8 mouse cellular contexts compared by ENCODE assay signal in genomic region chr8:116927880-116928279, GRCm38 (mm10). TPM values are rescaled to one million over a fixed set of nuclear protein-coding genes. Genes with fewer than 3 reads are reported as not detected.
DNase-seq lines count a peak whose midpoint lies in the region; ATAC-seq and TF ChIP-seq lines count a peak whose summit lies in the region.

No protein-coding gene starts in this region.

- no peaks in the 10 kb centered on the region for H3K27me3 ChIP-seq in kidney, adult 2 months (replicated peaks; ENCODE audit: control insufficient read depth, insufficient read depth, low read length)
- no peaks in the 10 kb centered on the region for H3K27me3 ChIP-seq in kidney, embryonic 15.5 days
- no peaks in the 10 kb centered on the region for H3K27me3 ChIP-seq in embryonic facial prominence, embryonic 11.5 days (ENCODE audit: control insufficient read depth, insufficient read depth, low read length)
- no peaks in the 10 kb centered on the region for H3K27me3 ChIP-seq in lung, embryonic 14.5 days (ENCODE audit: insufficient read depth, low read length)
- H3K27me3 ChIP-seq in heart, embryonic 11.5 days (ENCODE audit: control insufficient read depth, insufficient read depth, low read length): no peaks in the 10 kb centered on the region

- H3K27ac ChIP-seq in kidney, adult 2 months (ENCODE audit: insufficient read depth, low read depth, low read length): no peak overlapping the region
- no peak overlapping the region for H3K27ac ChIP-seq in kidney, embryonic 15.5 days
- no peak overlapping the region for H3K27ac ChIP-seq in embryonic facial prominence, embryonic 11.5 days (replicated peaks; ENCODE audit: low read depth, low read length)
- H3K27ac ChIP-seq in lung, embryonic 14.5 days (ENCODE audit: low read depth): no peak overlapping the region
- no peak overlapping the region for H3K27ac ChIP-seq in heart, embryonic 11.5 days (ENCODE audit: low read depth, low read length)

- H3K4me2 ChIP-seq in kidney, embryonic 15.5 days: no peak overlapping the region
- H3K4me2 ChIP-seq in embryonic facial prominence, embryonic 11.5 days (ENCODE audit: low read depth, low read length): no peak overlapping the region
- no peak overlapping the region for H3K4me2 ChIP-seq in lung, embryonic 14.5 days
- no peak overlapping the region for H3K4me2 ChIP-seq in heart, embryonic 11.5 days

- H3K9ac ChIP-seq in kidney, embryonic 15.5 days: no peak overlapping the region
- H3K9ac ChIP-seq in embryonic facial prominence, embryonic 11.5 days (replicated peaks; ENCODE audit: low read length): no peak overlapping the region
- no peak overlapping the region for H3K9ac ChIP-seq in lung, embryonic 14.5 days
- H3K9ac ChIP-seq in heart, embryonic 11.5 days (ENCODE audit: low read depth, low read length): no peak overlapping the region

- peak; percentile 63 for TF ChIP-seq CTCF in kidney, adult 2 months (conservative IDR thresholded peaks at IDR 0.05; ENCODE audit: insufficient read depth, insufficient read length, low read depth, low read length)
- TF ChIP-seq CTCF in lung, embryonic 14.5 days (IDR thresholded peaks at IDR 0.05; ENCODE audit: low read depth): peak; percentile 70

- H3K9me3 ChIP-seq in kidney, embryonic 15.5 days (replicated peaks): no peaks in the 10 kb centered on the region
- no peaks in the 10 kb centered on the region for H3K9me3 ChIP-seq in embryonic facial prominence, embryonic 11.5 days (replicated peaks; ENCODE audit: control insufficient read depth, low read length)
- H3K9me3 ChIP-seq in lung, embryonic 14.5 days (ENCODE audit: low read depth, low read length): no peaks in the 10 kb centered on the region
- H3K9me3 ChIP-seq in heart, embryonic 11.5 days (replicated peaks; ENCODE audit: control insufficient read depth, low read length): no peaks in the 10 kb centered on the region

- H3K4me1 ChIP-seq in kidney, adult 2 months (ENCODE audit: control insufficient read depth, insufficient read depth, low read length): no peaks in the 10 kb centered on the region
- H3K4me1 ChIP-seq in kidney, embryonic 15.5 days: no peaks in the 10 kb centered on the region
- no peaks in the 10 kb centered on the region for H3K4me1 ChIP-seq in embryonic facial prominence, embryonic 11.5 days (ENCODE audit: control insufficient read depth, insufficient read depth, low read length)
- no peaks in the 10 kb centered on the region for H3K4me1 ChIP-seq in lung, embryonic 14.5 days (ENCODE audit: insufficient read depth)
- no peaks in the 10 kb centered on the region for H3K4me1 ChIP-seq in heart, embryonic 11.5 days (ENCODE audit: control insufficient read depth, insufficient read depth, low read length)

- DNase-seq in kidney, adult 2 months: peak; percentile 38
- DNase-seq in MN1 (ENCODE audit: low spot score): peak; percentile 46
- DNase-seq in embryonic facial prominence, embryonic 11.5 days (ENCODE audit: low spot score): peak; percentile 53
- peak; percentile 49 for DNase-seq in lung, embryonic 14.5 days
- DNase-seq in testis, postnatal 10 days (ENCODE audit: low spot score): peak; percentile 79
- no peak for DNase-seq in frontal cortex, postnatal 25 days (ENCODE audit: low spot score in 2 of 2)

- no peak for TF ChIP-seq POLR2A in kidney, adult 2 months (IDR thresholded peaks at IDR 0.05; ENCODE audit: low read depth, low read length)

- no peak overlapping the region for H3K4me3 ChIP-seq in kidney, adult 2 months (ENCODE audit: insufficient read depth, low read depth, low read length)
- H3K4me3 ChIP-seq in kidney, embryonic 15.5 days (replicated peaks): no peak overlapping the region
- no peak overlapping the region for H3K4me3 ChIP-seq in embryonic facial prominence, embryonic 11.5 days (ENCODE audit: low read depth, low read length)
- no peak overlapping the region for H3K4me3 ChIP-seq in lung, embryonic 14.5 days (ENCODE audit: low read depth, low read length)
- no peak overlapping the region for H3K4me3 ChIP-seq in heart, embryonic 11.5 days (ENCODE audit: low read depth, low read length)

- ATAC-seq in kidney, embryonic 15.5 days (replicated peaks; ENCODE audit: low FRiP score): no peak
- no peak for ATAC-seq in embryonic facial prominence, embryonic 11.5 days (replicated peaks; ENCODE audit: insufficient number of reproducible peaks, low FRiP score, low TSS enrichment, low read depth)
- 0 out of 2 replicates have a peak, but pooled peaks have one; percentile 35 for ATAC-seq in lung, embryonic 14.5 days (ENCODE audit: insufficient read depth)
- ATAC-seq in heart, embryonic 11.5 days (replicated peaks; ENCODE audit: insufficient number of reproducible peaks, low FRiP score, low TSS enrichment): no peak

- 86% methylated on average over 9 of the region's 9 CpGs for WGBS in kidney, adult 2 months
- WGBS in kidney, embryonic 15.5 days: 84% methylated on average over 9 of the region's 9 CpGs
- WGBS in embryonic facial prominence, embryonic 11.5 days: 82% methylated on average over 9 of the region's 9 CpGs
- WGBS in lung, embryonic 14.5 days: 79% methylated on average over 9 of the region's 9 CpGs
- WGBS in heart, embryonic 11.5 days (ENCODE audit: insufficient replicate concordance): 80% methylated on average over 9 of the region's 9 CpGs

- no peaks in the 10 kb centered on the region for H3K36me3 ChIP-seq in kidney, adult 2 months (ENCODE audit: control insufficient read depth, insufficient read depth, low read length)
- H3K36me3 ChIP-seq in kidney, embryonic 15.5 days: peaks cover 89% of the 10 kb centered on the region
- H3K36me3 ChIP-seq in embryonic facial prominence, embryonic 11.5 days (replicated peaks; ENCODE audit: control insufficient read depth, insufficient read depth, low read depth, low read length): no peaks in the 10 kb centered on the region; the same call in none of the 2 replicates
- H3K36me3 ChIP-seq in lung, embryonic 14.5 days (ENCODE audit: insufficient read depth): peaks cover 72% of the 10 kb centered on the region
- H3K36me3 ChIP-seq in heart, embryonic 11.5 days (ENCODE audit: control insufficient read depth, insufficient read depth, low read length): peaks cover 20% of the 10 kb centered on the region; the same call in 1 of the 2 replicates

RNA-seq across cellular contexts. Expression of gene Cenpn, which starts 6.3 kb away (rescaled TPM):
- 0.89 and 1.2 TPM in 2 replicates for polyA plus RNA-seq in kidney, adult 2 months (2012; rRNA removed)
- 42.6 and 45.9 TPM in 2 replicates for polyA plus RNA-seq in kidney, embryonic 15.5 days (2015; fragmentation: Nextera tagmentation; extraction: Ambion mirVana)
- polyA plus RNA-seq in embryonic facial prominence, embryonic 11.5 days (2014; fragmentation: Nextera tagmentation; extraction: Ambion mirVana): 56.7 and 58.4 TPM in 2 replicates
- polyA plus RNA-seq in lung, embryonic 14.5 days (2014; fragmentation: Nextera tagmentation; extraction: Ambion mirVana): 53.9 and 58.9 TPM in 2 replicates
- polyA plus RNA-seq in heart, embryonic 11.5 days (2014; fragmentation: Nextera tagmentation; extraction: Ambion mirVana): 32.8 and 34.0 TPM in 2 replicates

RNA-seq across cellular contexts. Expression of gene Cmc2, which starts 6.6 kb away (rescaled TPM):
- polyA plus RNA-seq in kidney, adult 2 months (2012; rRNA removed): 13.0 and 17.7 TPM in 2 replicates
- polyA plus RNA-seq in kidney, embryonic 15.5 days (2015; fragmentation: Nextera tagmentation; extraction: Ambion mirVana): 85.6 and 87.7 TPM in 2 replicates
- 90.6 and 92.2 TPM in 2 replicates for polyA plus RNA-seq in embryonic facial prominence, embryonic 11.5 days (2014; fragmentation: Nextera tagmentation; extraction: Ambion mirVana)
- 88.2 and 92.6 TPM in 2 replicates for polyA plus RNA-seq in lung, embryonic 14.5 days (2014; fragmentation: Nextera tagmentation; extraction: Ambion mirVana)
- polyA plus RNA-seq in heart, embryonic 11.5 days (2014; fragmentation: Nextera tagmentation; extraction: Ambion mirVana): 102 and 113 TPM in 2 replicates

RNA-seq across cellular contexts. Expression of gene Atmin, which starts 15.3 kb away (rescaled TPM):
- 15.9 and 17.1 TPM in 2 replicates for polyA plus RNA-seq in kidney, adult 2 months (2012; rRNA removed)
- polyA plus RNA-seq in kidney, embryonic 15.5 days (2015; fragmentation: Nextera tagmentation; extraction: Ambion mirVana): 11.3 and 12.3 TPM in 2 replicates
- 12.7 and 13.1 TPM in 2 replicates for polyA plus RNA-seq in embryonic facial prominence, embryonic 11.5 days (2014; fragmentation: Nextera tagmentation; extraction: Ambion mirVana)
- 15.4 and 15.8 TPM in 2 replicates for polyA plus RNA-seq in lung, embryonic 14.5 days (2014; fragmentation: Nextera tagmentation; extraction: Ambion mirVana)
- 8.9 and 10.5 TPM in 2 replicates for polyA plus RNA-seq in heart, embryonic 11.5 days (2014; fragmentation: Nextera tagmentation; extraction: Ambion mirVana)

RNA-seq across cellular contexts. Expression of gene 1700030J22Rik, which starts 50.9 kb away (rescaled TPM):
- polyA plus RNA-seq in kidney, adult 2 months (2012; rRNA removed): 1.4 TPM in 2 replicates
- 2.4 and 2.5 TPM in 2 replicates for polyA plus RNA-seq in kidney, embryonic 15.5 days (2015; fragmentation: Nextera tagmentation; extraction: Ambion mirVana)
- polyA plus RNA-seq in embryonic facial prominence, embryonic 11.5 days (2014; fragmentation: Nextera tagmentation; extraction: Ambion mirVana): 2.0 and 2.8 TPM in 2 replicates
- polyA plus RNA-seq in lung, embryonic 14.5 days (2014; fragmentation: Nextera tagmentation; extraction: Ambion mirVana): 1.8 and 1.9 TPM in 2 replicates
- polyA plus RNA-seq in heart, embryonic 11.5 days (2014; fragmentation: Nextera tagmentation; extraction: Ambion mirVana): 0.66 and 0.83 TPM in 2 replicates

Comparison
In these comparisons a context has a peak if more than half of its experiments do, and no peak if none do; other contexts are left out.
1. RNA of gene Cenpn, which starts 6.3 kb away (polyA plus RNA-seq): 53.9 to 58.9 TPM in lung, embryonic 14.5 days, 56.7 to 58.4 TPM in embryonic facial prominence, embryonic 11.5 days, 42.6 to 45.9 TPM in kidney, embryonic 15.5 days and 32.8 to 34.0 TPM in heart, embryonic 11.5 days; 0.89 to 1.2 TPM in kidney, adult 2 months; every median in the first group is over 10 times any median in the second.
2. DNase-seq: peak in kidney, adult 2 months (single experiment), MN1 (single experiment), embryonic facial prominence, embryonic 11.5 days (single experiment), lung, embryonic 14.5 days (single experiment) and testis, postnatal 10 days (single experiment); none in frontal cortex, postnatal 25 days (0 of 2).